Mouse (Mus musculus): Measurements from ENCODE around the gene Lurap1l. TPM values are rescaled to one million over a fixed set of nuclear protein-coding genes. Genes with fewer than 3 reads are reported as not detected.
"Not testable (repeated sequence)": the region's sequence is repeated elsewhere in the genome, so short reads cannot be mapped to it uniquely, and the experiment has no call there.

Lurap1l gene
- total and polyA plus RNA-seq, 2 experiments from 2014 or later: 5.3 to 6.4 TPM

- H3K36me3 ChIP-seq (ENCODE audit: insufficient read depth): no peaks in the 10 kb centered on the region
- no peak overlapping the region for H3K9ac ChIP-seq
- H3K27ac ChIP-seq (ENCODE audit: low read depth, low read length): no peak overlapping the region
- no peak overlapping the region for H3K4me2 ChIP-seq (ENCODE audit: low read depth)
- H3K4me3 ChIP-seq (ENCODE audit: low read depth, low read length): no peak overlapping the region
- DNase-seq (no peak), ATAC-seq (no peak)
- no peaks in the 10 kb centered on the region for H3K27me3 ChIP-seq (ENCODE audit: insufficient read depth, low read length)
- TF ChIP-seq CTCF (IDR thresholded peaks at IDR 0.05; ENCODE audit: low read depth): no peak
- 81% methylated on average over 5 of the region's 5 CpGs for WGBS
- peaks cover 4% of the 10 kb centered on the region; the same call in 1 of the 2 replicates for H3K4me1 ChIP-seq (ENCODE audit: insufficient read depth)
- no peaks in the 10 kb centered on the region for H3K9me3 ChIP-seq (ENCODE audit: low read length)
Observed at GRCm38 (mm10) chr4:80907973-80908372, 2.5 kb upstream of the Lurap1l start.

- no peak for TF ChIP-seq CTCF (IDR thresholded peaks at IDR 0.05; ENCODE audit: low read depth)
- DNase-seq (no peak), ATAC-seq (no peak)
- no peak overlapping the region for H3K4me2 ChIP-seq (ENCODE audit: low read depth)
- H3K4me3 ChIP-seq (ENCODE audit: low read depth, low read length): no peak overlapping the region
- H3K36me3 ChIP-seq (ENCODE audit: insufficient read depth): no peaks in the 10 kb centered on the region
- H3K27ac ChIP-seq (ENCODE audit: low read depth, low read length): no peak overlapping the region
- no peaks in the 10 kb centered on the region for H3K27me3 ChIP-seq (ENCODE audit: insufficient read depth, low read length)
- H3K9me3 ChIP-seq (ENCODE audit: low read length): no peaks in the 10 kb centered on the region
- H3K9ac ChIP-seq: no peak overlapping the region
- WGBS: 63% methylated on average over 4 of the region's 4 CpGs
- peaks cover 4% of the 10 kb centered on the region; the same call in 1 of the 2 replicates for H3K4me1 ChIP-seq (ENCODE audit: insufficient read depth)
Observed at GRCm38 (mm10) chr4:80908902-80909301, 1.5 kb upstream of the Lurap1l start.

- H3K4me2 ChIP-seq (ENCODE audit: low read depth): peak overlapping the region; percentile 87
- no peaks in the 10 kb centered on the region for H3K36me3 ChIP-seq (ENCODE audit: insufficient read depth)
- H3K9ac ChIP-seq: peak overlapping the region; percentile 72
- peak; percentile 19; the same call in 1 of the 2 replicates for TF ChIP-seq CTCF (IDR thresholded peaks at IDR 0.05; ENCODE audit: low read depth)
- H3K9me3 ChIP-seq (ENCODE audit: low read length): no peaks in the 10 kb centered on the region
- H3K27me3 ChIP-seq (ENCODE audit: insufficient read depth, low read length): no peaks in the 10 kb centered on the region
- peak overlapping the region; percentile 65 for H3K4me3 ChIP-seq (ENCODE audit: low read depth, low read length)
- H3K27ac ChIP-seq (ENCODE audit: low read depth, low read length): peak overlapping the region; percentile 87
- WGBS: 1% methylated on average over 56 of the region's 58 CpGs
- peak; percentile 79 for DNase-seq
- peak; percentile 88 for ATAC-seq
- H3K4me1 ChIP-seq (ENCODE audit: insufficient read depth): peaks cover 4% of the 10 kb centered on the region; the same call in 1 of the 2 replicates
Observed at GRCm38 (mm10) chr4:80910871-80911701, 640 bp downstream of the Lurap1l start.

GRCm38 (mm10) chr4:80911706-80912540 is 1.5 kb downstream of the Lurap1l start:
- Histone ChIP-seq H3K27me3 (ENCODE audit: insufficient read depth, low read length) (no peaks in the 10 kb centered on the region), H3K4me1 (ENCODE audit: insufficient read depth) (peaks cover 4% of the 10 kb centered on the region; the same call in 1 of the 2 replicates), H3K36me3 (ENCODE audit: insufficient read depth) (no peaks in the 10 kb centered on the region), H3K4me2 (ENCODE audit: low read depth) (peak overlapping the region; percentile 87), H3K9me3 (ENCODE audit: low read length) (no peaks in the 10 kb centered on the region), H3K4me3 (ENCODE audit: low read depth, low read length) (peak overlapping the region; percentile 65), H3K9ac (peak overlapping the region; percentile 72), H3K27ac (ENCODE audit: low read depth, low read length) (peak overlapping the region; percentile 87)
- peak; percentile 77 for DNase-seq
- TF ChIP-seq CTCF (IDR thresholded peaks at IDR 0.05; ENCODE audit: low read depth): peak; percentile 69
- peak; percentile 88 for ATAC-seq
- WGBS: 2% methylated on average over 26 of the region's 27 CpGs

GRCm38 (mm10) chr4:80915211-80915610 is 4.8 kb downstream of the Lurap1l start:
- Histone ChIP-seq H3K4me3 (ENCODE audit: low read depth, low read length) (no peak overlapping the region), H3K27me3 (ENCODE audit: insufficient read depth, low read length) (no peaks in the 10 kb centered on the region), H3K9ac (no peak overlapping the region), H3K36me3 (ENCODE audit: insufficient read depth) (no peaks in the 10 kb centered on the region), H3K9me3 (ENCODE audit: low read length) (no peaks in the 10 kb centered on the region), H3K4me2 (ENCODE audit: low read depth) (no peak overlapping the region), H3K27ac (ENCODE audit: low read depth, low read length) (no peak overlapping the region), H3K4me1 (ENCODE audit: insufficient read depth) (peaks cover 4% of the 10 kb centered on the region; the same call in 1 of the 2 replicates)
- ATAC-seq (no peak), DNase-seq (no peak)
- WGBS: 80% methylated on average over 2 of the region's 2 CpGs
- no peak for TF ChIP-seq CTCF (IDR thresholded peaks at IDR 0.05; ENCODE audit: low read depth)

GRCm38 (mm10) chr4:80916695-80917094 is 6.2 kb downstream of the Lurap1l start:
- H3K4me1 ChIP-seq (ENCODE audit: insufficient read depth): peaks cover 4% of the 10 kb centered on the region; the same call in 1 of the 2 replicates
- WGBS: 76% methylated on average over 3 of the region's 3 CpGs
- DNase-seq (no peak), ATAC-seq (no peak)
- H3K4me3 ChIP-seq (ENCODE audit: low read depth, low read length): no peak overlapping the region
- no peak overlapping the region for H3K4me2 ChIP-seq (ENCODE audit: low read depth)
- TF ChIP-seq CTCF (IDR thresholded peaks at IDR 0.05; ENCODE audit: low read depth): no peak
- H3K27ac ChIP-seq (ENCODE audit: low read depth, low read length): no peak overlapping the region
- H3K9ac ChIP-seq: no peak overlapping the region
- H3K9me3 ChIP-seq (ENCODE audit: low read length): no peaks in the 10 kb centered on the region
- H3K36me3 ChIP-seq (ENCODE audit: insufficient read depth): no peaks in the 10 kb centered on the region
- H3K27me3 ChIP-seq (ENCODE audit: insufficient read depth, low read length): no peaks in the 10 kb centered on the region

- H3K9me3 ChIP-seq (ENCODE audit: low read length); H3K4me2 ChIP-seq (ENCODE audit: low read depth); H3K9ac ChIP-seq; H3K36me3 ChIP-seq (ENCODE audit: insufficient read depth); H3K27me3 ChIP-seq (ENCODE audit: insufficient read depth, low read length); ATAC-seq; H3K4me1 ChIP-seq (ENCODE audit: insufficient read depth); H3K4me3 ChIP-seq (ENCODE audit: low read depth, low read length); DNase-seq; H3K27ac ChIP-seq (ENCODE audit: low read depth, low read length): not testable (repeated sequence)
- WGBS: 63% methylated on average over 1 of the region's 1 CpGs
Observed at GRCm38 (mm10) chr4:80917128-80917527, 6.7 kb downstream of the Lurap1l start.

All from forebrain, postnatal 0 days (tissue).